Mouse (Mus musculus) liver, embryonic 16.5 days (tissue): Measurements from ENCODE around the gene Tmem107. TPM values are rescaled to one million over a fixed set of nuclear protein-coding genes. Genes with fewer than 3 reads are reported as not detected.
A peak's percentile ranks its signal among the peaks of the same experiment; 100 is the strongest.

Experiments
- ATAC-seq: fragments of 200-750 bp; cut with Nextera tagmentation; 2 replicates; pipeline ENCODE4 v1.8.0; 2017; ENCODE audit warnings: low read depth, mild to moderate bottlenecking, moderate number of reproducible peaks, moderate library complexity
- H3K27ac ChIP-seq: fragments of 300-500 bp; sonication (generic); 2 replicates; pipeline ENCODE4 v1.5.1; 2014; ENCODE audit warnings: mild to moderate bottlenecking, low read length
- H3K27me3 ChIP-seq: fragments of 300-500 bp; sonication (generic); 2 replicates; pipeline ENCODE4 v1.6.1; 2014; ENCODE audit warnings: low read depth, low read length, mixed read lengths; ENCODE audit not compliant: control insufficient read depth, insufficient read depth
- H3K36me3 ChIP-seq: fragments of 300-500 bp; sonication (generic); 2 replicates; pipeline ENCODE4 v1.6.1; 2014; ENCODE audit warnings: mild to moderate bottlenecking; ENCODE audit not compliant: control insufficient read depth, insufficient read depth
- H3K4me1 ChIP-seq: fragments of 300-500 bp; sonication (generic); 2 replicates; pipeline ENCODE4 v1.6.1; 2014; ENCODE audit warnings: low read depth, low read length, mixed read lengths; ENCODE audit not compliant: control insufficient read depth
- H3K4me2 ChIP-seq: fragments of 300-500 bp; sonication (generic); 2 replicates; pipeline ENCODE4 v1.6.1; 2014; ENCODE audit warnings: low read depth, low read length, mixed read lengths
- H3K4me3 ChIP-seq: fragments of 300-500 bp; sonication (generic); 2 replicates; pipeline ENCODE4 v1.5.1; 2014; ENCODE audit warnings: low read depth, mild to moderate bottlenecking, low read length
- H3K9ac ChIP-seq: fragments of 300-500 bp; sonication (generic); 2 replicates; pipeline ENCODE4 v1.6.1; 2014; ENCODE audit warnings: low read depth, low read length
- H3K9me3 ChIP-seq: fragments of 300-500 bp; sonication (generic); replicated peaks from 2 replicates; pipeline ENCODE4 v1.6.1; 2016; ENCODE audit warnings: low read length; ENCODE audit not compliant: control insufficient read depth
- WGBS: fragments of 180-500 bp; shearing (Covaris S2); extraction: QIAGEN DNeasy Blood & Tissue Kit; methylation state at CpG from one replicate; pipeline ENCODE4 v1.1.7; 2014; ENCODE audit not compliant: insufficient replicate concordance; 5-methylcytosine and 5-hydroxymethylcytosine counted together
- polyA plus RNA-seq: library from polyadenylated mRNA; unstranded; fragments of >200 nt; fragmentation: Nextera tagmentation; extraction: Ambion mirVana; gene quantifications from 2 replicates; pipeline ENCODE4 v1.2.1, GENCODE M21; 2015

Gene Tmem107
- polyA plus RNA-seq, 1 experiment from 2014 or later, result 21.7 TPM

DNA sequence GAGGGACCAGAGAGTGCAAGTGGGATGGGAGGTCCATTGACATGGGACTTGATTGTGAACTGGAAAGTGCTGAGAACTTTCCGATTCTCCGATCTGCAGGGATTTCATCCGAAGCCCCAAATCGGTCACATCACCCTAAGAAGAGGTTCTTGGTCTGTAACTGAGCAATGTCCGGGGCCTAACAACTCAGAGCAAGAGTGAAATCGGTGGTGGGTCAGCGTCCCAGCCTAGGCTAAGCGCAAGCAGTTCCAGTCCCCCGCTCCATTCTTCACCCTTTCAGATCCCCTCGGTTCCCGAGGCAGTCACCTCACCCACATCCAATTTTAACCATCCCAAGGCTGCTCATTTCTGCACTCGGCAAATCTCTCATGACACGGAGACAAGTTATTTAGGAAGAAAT, 513 bp upstream of the Tmem107 start:
- no peaks in the 10 kb centered on the region for H3K27me3 ChIP-seq
- peaks cover 57% of the 10 kb centered on the region for H3K4me1 ChIP-seq
- no peaks in the 10 kb centered on the region for H3K9me3 ChIP-seq
- no peaks in the 10 kb centered on the region for H3K36me3 ChIP-seq
- H3K27ac ChIP-seq, result peak overlapping the region; percentile 83
- WGBS, result 0% methylated on average over 13 of the region's 13 CpGs
- no peak for ATAC-seq
- H3K4me2 ChIP-seq, result peak overlapping the region; percentile 96
- H3K4me3 ChIP-seq, result peak overlapping the region; percentile 74
- peak overlapping the region; percentile 83 for H3K9ac ChIP-seq

DNA sequence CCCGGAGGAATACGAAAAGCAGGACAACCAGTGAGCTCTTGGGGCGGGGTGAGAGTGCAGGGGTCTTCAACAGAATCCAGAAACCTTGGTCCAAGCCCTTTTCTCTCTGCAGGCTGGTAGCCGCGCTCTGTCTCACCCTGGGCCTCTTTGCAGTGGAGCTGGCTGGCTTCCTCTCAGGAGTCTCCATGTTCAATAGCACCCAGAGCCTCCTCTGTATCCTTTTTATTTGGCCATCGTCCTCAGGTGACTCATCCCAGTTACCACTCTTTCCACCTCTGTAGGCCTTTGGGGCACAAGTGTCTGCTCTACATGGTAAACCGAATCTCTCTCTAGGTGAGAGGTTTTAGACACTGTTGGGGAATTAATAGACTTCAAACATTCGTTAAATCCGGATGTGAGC, 656 bp downstream of the Tmem107 start:
- Histone ChIP-seq H3K27ac (peak overlapping the region; percentile 83), H3K4me1 (peaks cover 51% of the 10 kb centered on the region), H3K4me2 (peak overlapping the region; percentile 96), H3K4me3 (peak overlapping the region; percentile 74), H3K36me3 (no peaks in the 10 kb centered on the region), H3K9me3 (no peaks in the 10 kb centered on the region), H3K9ac (peak overlapping the region; percentile 83), H3K27me3 (no peaks in the 10 kb centered on the region)
- WGBS, result 33% methylated on average over 9 of the region's 9 CpGs
- no peak for ATAC-seq

DNA sequence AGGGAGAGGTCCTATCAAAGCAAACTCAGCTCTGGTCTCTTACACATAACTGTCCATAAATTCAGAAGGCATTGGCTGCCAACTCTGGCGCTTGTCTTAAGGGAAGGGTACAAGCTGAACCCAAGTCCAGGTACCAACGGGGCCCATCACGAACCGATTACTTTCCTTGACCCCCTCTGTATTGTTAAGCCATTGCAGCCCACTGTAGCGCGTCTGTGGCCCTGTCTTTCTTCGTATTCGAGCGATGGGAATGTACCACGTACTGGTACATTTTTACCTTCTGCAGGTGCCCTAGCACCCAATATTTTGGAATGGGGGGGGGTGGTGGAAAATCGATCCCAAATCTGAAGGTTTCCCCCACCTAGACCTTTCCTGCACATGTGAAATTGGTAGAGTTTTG, 1.6 kb downstream of the Tmem107 start:
- peaks cover 43% of the 10 kb centered on the region for H3K4me1 ChIP-seq
- WGBS, result 81% methylated on average over 11 of the region's 11 CpGs
- no peaks in the 10 kb centered on the region for H3K27me3 ChIP-seq
- H3K27ac ChIP-seq, result peak overlapping the region; percentile 90
- peak overlapping the region; percentile 70 for H3K9ac ChIP-seq
- ATAC-seq, result no peak
- no peaks in the 10 kb centered on the region for H3K36me3 ChIP-seq
- H3K9me3 ChIP-seq, result no peaks in the 10 kb centered on the region
- H3K4me3 ChIP-seq, result peak overlapping the region; percentile 48
- peak overlapping the region; percentile 80 for H3K4me2 ChIP-seq

DNA sequence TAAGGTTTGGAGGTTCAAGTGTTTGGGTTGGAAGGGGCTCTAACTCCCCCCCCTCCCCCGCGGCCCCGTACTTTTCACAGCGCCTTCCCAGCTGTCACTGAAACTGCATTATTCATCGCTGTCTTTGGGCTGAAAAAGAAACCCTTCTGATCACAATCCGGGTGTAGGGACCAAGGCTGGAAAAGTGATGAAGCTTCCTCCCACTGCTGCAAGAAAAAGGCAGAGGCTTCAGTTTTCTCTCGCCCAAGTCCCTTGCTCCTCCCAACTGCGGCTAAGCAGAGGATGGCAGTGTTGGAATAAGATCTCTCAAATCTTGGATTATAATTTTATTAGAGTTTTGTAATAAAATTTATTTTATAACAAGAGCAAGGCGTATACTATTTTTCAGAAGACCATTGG, 2.1 kb downstream of the Tmem107 start:
- no peaks in the 10 kb centered on the region for H3K27me3 ChIP-seq
- H3K4me3 ChIP-seq, result peak overlapping the region; percentile 48
- H3K9me3 ChIP-seq, result no peaks in the 10 kb centered on the region
- ATAC-seq, result no peak
- no peaks in the 10 kb centered on the region for H3K36me3 ChIP-seq
- H3K4me2 ChIP-seq, result peak overlapping the region; percentile 80
- WGBS, result 14% methylated on average over 9 of the region's 9 CpGs
- H3K9ac ChIP-seq, result peak overlapping the region; percentile 70
- peaks cover 40% of the 10 kb centered on the region for H3K4me1 ChIP-seq
- H3K27ac ChIP-seq, result peak overlapping the region; percentile 90

DNA sequence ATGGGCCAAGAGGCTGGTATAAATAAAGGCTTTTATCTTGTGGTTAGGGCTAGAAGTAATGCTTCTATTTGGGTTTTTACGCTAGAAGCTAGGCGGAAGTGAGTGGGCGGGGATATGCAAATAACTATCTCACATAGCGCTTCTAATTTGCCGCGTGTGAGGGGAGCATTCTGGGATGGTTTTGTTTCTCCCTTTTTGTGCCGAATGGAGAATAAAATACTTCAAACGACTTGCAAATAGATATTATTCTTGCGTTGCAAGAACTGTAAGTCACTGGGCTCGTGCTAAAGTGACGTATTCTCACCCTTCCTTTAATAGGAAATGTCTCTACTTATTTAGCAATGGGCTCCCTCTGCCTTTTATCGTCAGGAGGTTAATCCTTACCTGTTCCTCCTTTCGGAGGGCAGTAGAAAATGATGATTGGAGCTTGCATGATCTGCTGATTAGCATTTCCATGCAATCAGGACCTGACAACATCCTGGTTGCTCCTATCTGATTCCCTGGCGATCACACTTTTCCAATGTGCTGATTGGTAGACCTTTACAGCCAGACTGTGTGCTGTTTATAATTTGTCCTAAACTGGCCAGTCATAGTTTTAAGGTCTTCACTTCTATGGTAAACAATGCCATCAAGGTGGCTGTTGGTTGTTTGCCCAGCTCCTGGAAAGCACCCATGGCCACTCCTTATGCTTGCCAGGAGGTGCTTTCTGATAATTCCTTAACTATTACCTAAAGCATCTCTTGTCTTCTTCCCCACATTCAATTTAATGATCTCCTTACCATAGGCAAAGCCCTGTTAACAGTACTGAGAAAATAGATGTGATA, 2.7 kb downstream of the Tmem107 start:
- ATAC-seq, result peak; percentile 60
- peaks cover 39% of the 10 kb centered on the region for H3K4me1 ChIP-seq
- WGBS, result under 1% methylated on average over 14 of the region's 14 CpGs
- peak overlapping the region; percentile 70 for H3K9ac ChIP-seq
- H3K27me3 ChIP-seq, result no peaks in the 10 kb centered on the region
- peak overlapping the region; percentile 90 for H3K27ac ChIP-seq
- H3K9me3 ChIP-seq, result no peaks in the 10 kb centered on the region
- H3K36me3 ChIP-seq, result no peaks in the 10 kb centered on the region
- H3K4me3 ChIP-seq, result peak overlapping the region; percentile 48
- H3K4me2 ChIP-seq, result peak overlapping the region; percentile 80

DNA sequence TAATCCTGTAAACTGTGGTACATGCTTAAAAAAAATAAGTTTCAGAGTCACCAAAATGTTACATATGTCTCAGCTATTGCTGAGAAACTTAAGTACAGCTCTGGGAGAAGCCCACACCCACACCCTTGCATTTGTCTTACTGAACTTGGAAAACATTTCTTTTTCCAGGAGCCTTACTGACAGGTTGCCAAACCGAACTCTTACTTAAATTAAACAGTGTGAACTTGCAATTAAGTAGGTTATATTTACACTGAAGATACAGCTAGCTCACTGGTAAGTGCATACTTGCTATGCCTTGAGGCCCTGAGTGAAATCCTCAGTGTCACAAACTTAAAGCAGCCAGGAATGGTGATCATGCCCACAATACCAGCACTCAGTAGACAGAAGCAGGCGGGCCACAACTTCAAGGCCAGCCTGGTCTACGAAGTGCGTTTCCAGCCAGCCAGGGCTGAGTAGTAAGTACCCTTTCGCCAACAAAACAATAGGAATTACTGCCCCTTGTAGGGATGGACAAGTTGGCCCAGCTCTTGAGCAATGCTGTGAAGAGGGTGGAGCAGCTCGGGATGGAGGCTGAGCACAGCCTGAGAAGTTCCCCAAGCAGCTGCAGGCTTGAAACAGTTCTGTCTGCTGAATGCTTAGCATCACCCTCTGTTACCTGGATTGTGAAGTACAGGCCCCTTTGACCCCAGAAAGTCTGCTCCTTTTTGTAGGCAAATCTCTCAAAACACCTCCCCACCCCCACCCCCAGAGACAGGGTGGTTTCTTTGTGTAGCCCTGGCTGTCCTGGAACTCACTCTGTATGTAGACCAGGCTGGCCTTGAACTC, 3.6 kb downstream of the Tmem107 start:
- Histone ChIP-seq H3K4me1 (peaks cover 39% of the 10 kb centered on the region), H3K9me3 (no peaks in the 10 kb centered on the region), H3K27me3 (no peaks in the 10 kb centered on the region), H3K36me3 (no peaks in the 10 kb centered on the region), H3K27ac (peak overlapping the region; percentile 90), H3K9ac (peak overlapping the region; percentile 70), H3K4me3 (no peak overlapping the region), H3K4me2 (peak overlapping the region; percentile 80; the same call in 1 of the 2 replicates)
- no peak for ATAC-seq
- WGBS, result 39% methylated on average over 6 of the region's 6 CpGs

DNA sequence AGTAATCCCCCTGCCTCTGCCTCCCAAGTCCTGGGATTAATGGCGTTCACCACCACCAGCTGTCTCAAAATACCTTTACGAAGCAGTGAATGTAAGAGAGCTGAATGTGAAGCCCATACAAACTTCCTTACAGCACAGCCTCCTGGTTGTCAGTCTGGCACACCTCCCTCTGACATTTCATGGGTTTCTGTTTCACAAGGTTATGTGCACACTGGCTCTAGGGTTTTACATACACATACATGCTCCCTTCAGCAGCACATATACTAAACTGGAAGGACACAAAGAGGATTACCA, 4.1 kb downstream of the Tmem107 start:
- no peaks in the 10 kb centered on the region for H3K36me3 ChIP-seq
- no peak overlapping the region for H3K4me2 ChIP-seq
- peak overlapping the region; percentile 90 for H3K27ac ChIP-seq
- 51% methylated on average over 2 of the region's 2 CpGs for WGBS
- H3K9ac ChIP-seq, result no peak overlapping the region
- peaks cover 38% of the 10 kb centered on the region for H3K4me1 ChIP-seq
- no peaks in the 10 kb centered on the region for H3K27me3 ChIP-seq
- ATAC-seq, result no peak
- no peak overlapping the region for H3K4me3 ChIP-seq
- H3K9me3 ChIP-seq, result no peaks in the 10 kb centered on the region

DNA sequence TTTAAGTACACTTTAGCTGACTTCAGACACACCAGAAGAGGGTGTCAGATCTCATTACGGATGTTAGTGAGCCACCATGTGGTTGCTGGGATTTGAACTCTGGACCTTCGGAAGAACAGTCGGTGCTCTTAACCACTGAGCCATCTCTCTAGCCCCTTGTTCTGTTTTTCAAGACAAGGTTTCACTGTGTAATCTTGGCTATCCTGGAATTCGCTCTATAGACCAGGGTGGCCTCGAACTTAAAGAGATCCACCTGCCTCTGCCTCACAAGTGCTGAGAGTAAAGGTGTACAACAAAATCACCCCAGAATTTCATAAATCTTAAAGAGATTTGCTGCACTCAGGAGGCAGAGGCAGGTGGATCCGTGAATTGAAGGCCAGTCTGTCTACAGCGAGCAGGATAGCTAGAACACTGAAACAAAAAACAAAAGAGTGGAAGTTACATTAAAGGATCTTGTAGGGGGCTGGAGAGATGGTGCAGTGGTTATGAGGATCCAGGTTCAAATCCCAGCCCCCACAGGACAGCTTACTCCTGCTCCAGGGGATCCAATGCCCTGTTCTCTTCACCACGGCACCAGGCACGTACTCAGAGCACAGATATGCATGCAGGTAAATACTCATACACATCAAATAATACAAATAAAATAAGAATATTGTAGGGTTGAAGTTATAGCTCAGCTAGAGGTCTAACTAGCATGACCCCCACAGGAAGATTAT, 5.3 kb downstream of the Tmem107 start:
- no peaks in the 10 kb centered on the region for H3K9me3 ChIP-seq
- no peak overlapping the region for H3K4me3 ChIP-seq
- H3K4me1 ChIP-seq, result peaks cover 33% of the 10 kb centered on the region
- no peak for ATAC-seq
- no peak overlapping the region for H3K4me2 ChIP-seq
- H3K27me3 ChIP-seq, result no peaks in the 10 kb centered on the region
- no peak overlapping the region for H3K9ac ChIP-seq
- no peaks in the 10 kb centered on the region for H3K36me3 ChIP-seq
- no peak overlapping the region for H3K27ac ChIP-seq
- WGBS, result 44% methylated on average over 8 of the region's 9 CpGs
